Mouse (Mus musculus) bone marrow, adult 2 months (tissue): ENCODE results near the gene Cryl1. TPM values are rescaled to one million over a fixed set of nuclear protein-coding genes. Genes with fewer than 3 reads are reported as not detected.

Experiments
- H3K27ac ChIP-seq: fragments of 200-500 bp; 2 replicates; pipeline ENCODE4 v1.5.1; 2012; ENCODE audit warnings: low read depth, mild to moderate bottlenecking, control low read depth, inconsistent platforms, low read length; ENCODE audit not compliant: control insufficient read depth, poor library complexity, insufficient read depth
- H3K4me1 ChIP-seq: fragments of 200-500 bp; 2 replicates; pipeline ENCODE4 v1.6.1; 2011; ENCODE audit warnings: low read length; ENCODE audit not compliant: control insufficient read depth, insufficient read depth
- H3K4me3 ChIP-seq: fragments of 200-500 bp; replicated peaks from 2 replicates; pipeline ENCODE3; 2011; ENCODE audit warnings: mild to moderate bottlenecking, low read depth, low read length, control low read depth; ENCODE audit not compliant: control insufficient read depth
- CTCF ChIP-seq: fragments of 200-500 bp; IDR thresholded peaks from 2 replicates; pipeline ENCODE4 v1.5.1; 2011; ENCODE audit warnings: low read length, control low read depth; ENCODE audit not compliant: control insufficient read depth, insufficient read depth
- POLR2A ChIP-seq: fragments of 200-500 bp; IDR thresholded peaks from 2 replicates; pipeline ENCODE4 v1.6.1; 2011; ENCODE audit warnings: low read depth, mild to moderate bottlenecking, control low read depth, low read length, borderline replicate concordance; ENCODE audit not compliant: control insufficient read depth
- WGBS: fragments of 180-500 bp; shearing (Covaris S2); methylation state at CpG from one replicate; pipeline ENCODE4 v1.1.7; 2018; 5-methylcytosine and 5-hydroxymethylcytosine counted together
- polyA plus RNA-seq: library from polyadenylated mRNA; stranded (reverse); fragments of >200 nt; gene quantifications from 2 replicates; pipeline ENCODE4 v1.2.4, GENCODE M21; 2011; ENCODE audit warnings: low replicate concordance; ENCODE audit not compliant: missing spikeins, insufficient read depth, insufficient read length

Gene Cryl1
- polyA plus RNA-seq, 1 experiment, result 8.3 TPM

DNA sequence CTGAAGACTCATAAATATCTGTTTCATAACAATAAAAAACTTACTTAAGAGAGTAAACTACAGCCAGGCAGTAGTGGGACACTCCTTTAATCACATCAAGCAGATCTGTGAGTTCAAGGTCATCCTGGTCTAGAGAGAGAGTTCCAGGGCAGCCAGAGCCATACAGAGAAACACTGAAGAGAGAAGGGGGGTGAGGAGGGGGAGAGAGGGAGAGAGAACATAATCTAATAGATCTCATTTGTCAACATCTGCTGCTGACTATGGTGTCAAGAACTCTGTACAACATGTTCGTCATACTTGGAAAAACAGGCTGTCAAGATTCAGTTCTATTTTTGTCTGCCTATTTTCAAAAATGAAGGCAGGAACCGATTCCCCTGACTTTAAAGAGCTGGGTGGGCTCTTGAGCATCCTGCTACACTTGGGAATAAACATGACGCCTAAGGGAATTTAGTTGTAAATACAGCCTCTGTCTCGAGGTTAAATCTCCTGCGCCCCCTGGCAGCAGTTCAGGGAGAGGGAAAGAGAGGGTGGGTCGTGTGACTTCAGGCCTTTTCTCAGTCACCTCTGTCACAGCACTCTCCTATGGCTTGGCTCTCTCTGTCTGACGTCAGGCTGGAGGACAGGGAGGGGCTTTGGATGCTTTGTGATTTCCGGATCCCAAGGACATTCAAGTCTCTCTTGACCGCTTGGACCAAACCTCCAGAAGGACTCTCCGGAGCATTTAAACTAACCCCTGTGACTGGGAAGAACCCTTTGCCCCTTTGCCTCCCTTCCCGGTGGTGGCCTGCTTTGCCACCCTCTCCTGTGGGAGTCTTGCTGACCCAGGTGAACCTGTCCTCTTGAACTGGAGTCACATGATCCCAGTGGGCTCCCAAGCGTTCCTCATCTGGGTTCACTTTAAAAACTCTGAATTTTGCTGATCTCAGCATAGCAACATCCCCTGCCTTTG is 9.0 kb upstream of the Cryl1 start:
- Histone ChIP-seq H3K27ac (no peak overlapping the region), H3K4me3 (no peak overlapping the region), H3K4me1 (peaks cover 1% of the 10 kb centered on the region; the same call in 1 of the 2 replicates)
- 23% methylated on average over 12 of the region's 12 CpGs for WGBS
- TF ChIP-seq POLR2A, result no peak
- TF ChIP-seq CTCF, result peak; percentile 46; the same call in 1 of the 2 replicates

DNA sequence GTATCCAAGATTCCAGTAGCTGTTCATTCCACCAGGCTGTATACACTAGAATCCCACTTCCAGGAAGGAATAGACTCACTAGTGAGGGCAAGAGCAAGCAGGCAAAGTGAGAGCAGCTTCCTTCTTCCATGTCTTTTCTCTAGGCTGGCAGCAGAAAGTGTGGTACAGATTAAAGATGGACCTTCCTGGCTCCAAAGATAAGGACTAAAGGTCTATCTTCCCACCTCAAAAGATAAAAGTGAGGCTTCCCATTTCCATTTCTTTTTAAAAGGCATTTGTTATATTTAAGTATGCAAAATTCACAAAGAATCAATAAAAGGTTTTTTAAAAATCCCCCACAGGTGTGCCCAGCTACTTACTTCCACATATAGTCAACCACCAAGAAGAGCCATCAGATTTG is 4.5 kb upstream of the Cryl1 start:
- no peak overlapping the region for H3K27ac ChIP-seq
- peaks cover 1% of the 10 kb centered on the region; the same call in 1 of the 2 replicates for H3K4me1 ChIP-seq
- TF ChIP-seq POLR2A, result no peak
- no peak for TF ChIP-seq CTCF
- no peak overlapping the region for H3K4me3 ChIP-seq

DNA sequence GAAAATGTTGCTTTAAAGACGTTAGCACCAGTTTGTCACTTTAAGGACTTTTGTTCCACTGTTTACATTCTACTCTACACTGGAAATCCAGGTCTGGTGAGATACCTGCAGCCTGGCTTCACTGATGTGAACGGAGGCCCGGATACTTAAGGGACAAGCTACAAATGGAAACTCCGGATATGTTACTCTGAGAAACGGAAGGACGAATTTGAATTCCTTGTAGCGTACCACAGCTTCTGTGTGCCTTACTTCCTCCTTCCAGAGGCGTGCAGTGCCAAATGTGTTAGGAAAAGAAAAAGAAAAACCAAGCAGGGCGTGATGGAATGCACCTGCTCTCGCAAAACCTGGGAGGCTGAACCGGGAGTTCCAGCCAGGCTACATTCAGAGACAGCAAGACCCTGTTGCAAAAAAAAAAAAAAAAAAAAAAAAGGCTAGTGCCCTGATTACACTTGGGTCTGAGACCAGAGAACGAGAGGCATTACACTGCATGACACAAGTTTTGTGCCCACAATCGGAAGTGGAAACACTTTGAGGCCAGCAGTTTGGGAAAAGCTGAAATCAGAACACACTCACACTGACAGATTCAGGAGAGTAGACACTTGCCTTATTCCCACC is 591 bp upstream of the Cryl1 start:
- H3K27ac ChIP-seq, result no peak overlapping the region; the same call in 1 of the 2 replicates
- H3K4me3 ChIP-seq, result peak overlapping the region; percentile 75
- 1% methylated on average over 13 of the region's 13 CpGs for WGBS
- peaks cover 2% of the 10 kb centered on the region for H3K4me1 ChIP-seq
- TF ChIP-seq POLR2A (no peak), CTCF (no peak)

DNA sequence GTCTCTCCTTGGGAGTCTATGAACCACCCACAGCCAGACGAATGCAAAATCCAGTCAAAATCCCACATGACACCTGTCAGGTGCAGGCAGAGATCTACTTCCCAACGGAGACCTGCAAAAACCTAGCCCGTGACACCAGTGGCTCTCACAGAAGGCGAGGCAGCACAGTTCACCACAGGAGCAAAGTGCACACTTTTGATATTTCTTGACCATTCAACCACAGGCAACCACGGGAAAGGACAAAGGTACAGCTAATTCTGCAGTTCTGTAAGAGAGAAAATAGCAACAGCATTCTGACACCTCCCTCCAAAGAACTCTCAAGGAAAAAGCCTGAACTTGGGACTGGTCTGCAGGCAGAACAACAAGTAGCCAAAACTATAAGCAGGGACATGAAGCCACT is 1.1 kb downstream of the Cryl1 start:
- TF ChIP-seq POLR2A (no peak), CTCF (no peak)
- WGBS, result 77% methylated on average over 5 of the region's 5 CpGs
- peaks cover 2% of the 10 kb centered on the region for H3K4me1 ChIP-seq
- H3K4me3 ChIP-seq, result no peak overlapping the region
- no peak overlapping the region for H3K27ac ChIP-seq

DNA sequence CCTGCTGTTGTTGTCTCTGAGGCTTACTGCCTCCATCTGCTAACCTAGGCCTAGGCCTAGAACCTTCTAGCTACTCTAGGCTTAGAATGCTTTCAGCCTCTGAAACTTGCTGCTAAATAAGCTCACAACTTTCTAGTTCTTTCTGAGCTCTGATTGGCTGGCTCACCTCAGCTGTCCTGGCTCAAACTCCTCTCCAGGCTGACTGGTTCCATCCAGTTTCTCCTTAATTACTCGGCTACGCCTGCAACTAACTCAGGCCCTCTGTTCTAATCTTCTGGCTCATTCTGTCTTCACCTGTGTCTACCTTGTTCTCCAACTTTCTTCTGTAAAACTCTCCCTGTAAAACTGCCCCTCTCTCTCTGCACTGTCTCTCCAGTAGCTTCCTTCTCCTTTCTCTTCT is 2.9 kb downstream of the Cryl1 start:
- TF ChIP-seq CTCF, result no peak
- TF ChIP-seq POLR2A, result no peak
- WGBS, result 96% methylated on average over 2 of the region's 2 CpGs

DNA sequence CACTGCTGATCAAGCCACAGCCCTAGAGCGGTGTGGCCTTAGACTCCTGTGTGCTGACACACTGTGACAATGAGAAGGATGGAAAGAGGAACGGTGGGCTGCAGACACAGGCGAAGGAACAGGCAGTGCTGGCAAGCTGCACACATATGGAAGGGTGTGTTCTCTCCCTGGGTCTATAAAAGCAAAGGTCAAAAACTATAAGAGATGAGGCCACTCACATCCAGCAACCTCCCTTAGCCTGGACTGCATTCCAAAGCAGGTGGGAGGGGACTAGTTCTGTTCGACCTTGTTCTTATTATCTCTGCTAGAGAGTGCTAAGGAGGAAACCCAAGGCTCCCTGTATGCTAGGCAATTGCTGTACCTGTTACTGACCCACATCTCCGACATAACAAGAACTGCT is 6.1 kb downstream of the Cryl1 start:
- 74% methylated on average over 5 of the region's 5 CpGs for WGBS
- Histone ChIP-seq H3K4me3 (no peak overlapping the region), H3K27ac (no peak overlapping the region), H3K4me1 (no peaks in the 10 kb centered on the region; the same call in 1 of the 2 replicates)
- TF ChIP-seq POLR2A, result no peak
- TF ChIP-seq CTCF, result no peak

More for the DNA sequence above, 2.9 kb downstream of the Cryl1 start:
- Histone ChIP-seq H3K27ac (no peak overlapping the region), H3K4me3 (no peak overlapping the region), H3K4me1 (peaks cover 2% of the 10 kb centered on the region)

DNA sequence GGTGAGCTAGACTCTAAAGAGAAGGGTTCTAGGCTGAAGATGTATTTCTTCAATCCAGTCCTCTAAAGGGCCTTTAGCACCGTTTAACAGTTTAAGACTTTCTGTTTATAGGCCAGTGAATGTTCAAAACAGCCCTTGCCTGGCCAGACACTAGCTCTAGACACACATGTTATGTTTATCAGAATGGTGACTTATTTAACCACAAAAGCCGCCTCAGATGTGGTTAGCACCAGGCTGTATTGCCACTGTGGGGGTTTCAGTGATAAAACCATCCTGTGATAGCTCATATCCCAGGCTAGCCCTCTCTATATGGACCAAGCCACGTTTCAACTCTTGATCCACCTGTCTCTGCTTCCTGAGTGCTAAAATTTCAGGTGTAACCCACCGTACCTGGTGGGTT is 6.7 kb downstream of the Cryl1 start:
- H3K4me3 ChIP-seq, result no peak overlapping the region
- WGBS, result 54% methylated on average over 4 of the region's 4 CpGs
- H3K27ac ChIP-seq, result no peak overlapping the region
- no peak for TF ChIP-seq CTCF
- no peak for TF ChIP-seq POLR2A
- no peaks in the 10 kb centered on the region; the same call in 1 of the 2 replicates for H3K4me1 ChIP-seq

DNA sequence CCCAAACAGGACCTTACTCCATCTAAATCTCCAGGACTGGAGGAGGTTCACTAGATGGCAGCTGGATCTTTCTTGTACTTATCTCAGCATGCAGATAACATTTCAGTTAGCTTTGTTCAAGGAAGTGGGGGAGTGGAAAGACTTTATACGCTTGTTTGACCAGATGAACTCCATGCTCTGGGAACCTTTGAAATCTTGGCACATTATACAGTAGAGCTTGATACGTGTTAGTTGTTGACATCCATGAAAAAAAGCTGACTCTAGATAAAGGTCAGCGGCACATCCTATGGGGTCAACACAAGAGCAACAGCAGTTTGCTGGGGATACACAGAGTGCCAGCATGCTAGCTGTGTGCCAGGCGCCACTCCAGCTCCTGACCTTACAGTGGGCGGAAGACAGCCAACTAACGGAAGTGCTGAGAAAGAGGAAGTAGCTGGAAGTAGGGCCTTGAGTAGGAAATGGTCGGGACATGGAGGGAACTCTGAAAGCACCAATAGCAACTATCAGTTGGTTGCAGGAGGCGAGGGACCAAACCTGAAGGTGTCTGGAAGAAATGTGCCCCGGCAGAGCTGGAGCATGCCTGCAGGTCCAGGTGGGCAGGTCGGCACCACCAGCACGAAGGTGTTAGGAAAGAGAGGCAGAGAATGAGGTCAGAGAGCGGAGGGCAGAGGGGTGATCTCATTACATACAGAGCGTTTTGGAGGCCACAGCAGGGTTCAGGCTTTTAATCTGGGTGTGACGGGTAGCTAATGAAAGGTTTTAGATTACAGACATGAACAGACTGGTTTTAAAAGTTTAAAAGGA is 11.4 kb downstream of the Cryl1 start:
- WGBS, result 38% methylated on average over 14 of the region's 14 CpGs
- Histone ChIP-seq H3K27ac (no peak overlapping the region), H3K4me1 (no peaks in the 10 kb centered on the region; the same call in 1 of the 2 replicates), H3K4me3 (no peak overlapping the region)
- no peak for TF ChIP-seq CTCF
- no peak for TF ChIP-seq POLR2A
